In the genomic region with DNA sequence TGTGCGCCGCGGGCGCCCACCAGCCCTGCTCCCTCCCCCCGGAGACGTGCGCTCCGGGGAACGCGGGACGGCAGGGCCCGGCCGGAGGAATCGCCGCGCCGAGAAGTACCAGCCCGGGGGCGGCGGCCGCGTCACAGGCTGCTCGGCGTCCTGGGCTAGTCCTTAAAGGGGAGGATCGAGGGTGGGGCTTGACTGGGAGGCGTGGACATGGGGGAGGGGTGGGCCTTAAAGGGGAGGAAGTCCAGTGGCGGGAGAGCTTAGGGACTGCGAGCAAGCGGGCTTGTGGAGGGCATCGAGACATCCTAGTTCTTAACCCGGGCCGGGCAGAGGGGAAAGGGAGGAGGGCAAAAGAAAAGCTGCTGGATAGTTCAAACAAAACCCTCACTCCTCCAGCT, we compare ENCODE assay signal across 8 mouse cellular contexts. TPM values are rescaled to one million over a fixed set of nuclear protein-coding genes. Genes with fewer than 3 reads are reported as not detected.
DNase-seq lines count a peak whose midpoint lies in the region; ATAC-seq and TF ChIP-seq lines count a peak whose summit lies in the region.

Gene Mapkapk2, minus strand, starts transcription at position 127 of the 395 bp plus-strand sequence.

- DNase-seq in ZHBTc4 (ENCODE audit: low read depth, low spot score) = peak; percentile 97
- peak; percentile 70 to 87 for DNase-seq in cerebellum, postnatal 4 days (ENCODE audit: low spot score in 2 of 2)
- DNase-seq in gastrocnemius, adult 2 months = peak; percentile 96
- peak; percentile 96 for DNase-seq in hindbrain, postnatal 0 days (ENCODE audit: low spot score)
- peak; percentile 86 to 96 for DNase-seq in left cerebral cortex, postnatal 10 days (ENCODE audit: extremely low spot score in 1 of 2, low spot score in 2 of 2)
- DNase-seq in right cerebral cortex, postnatal 25 days = peak; percentile 88
- peak; percentile 87 to 95 for DNase-seq in urinary bladder, postnatal 4 days (ENCODE audit: low spot score in 2 of 2)

- no peaks in the 10 kb centered on the region for H3K27me3 ChIP-seq in hindbrain, postnatal 0 days (ENCODE audit: insufficient read depth, low read length)

- H3K4me3 ChIP-seq in gastrocnemius, adult 2 months = peak within 1 kb of the TSS; percentile 99
- H3K4me3 ChIP-seq in hindbrain, postnatal 0 days (ENCODE audit: low read length) = peak within 1 kb of the TSS; percentile 90

- H3K9ac ChIP-seq in hindbrain, postnatal 0 days (replicated peaks; ENCODE audit: low read length) = peak within 1 kb of the TSS; percentile 91

- TF ChIP-seq CTCF in gastrocnemius, adult 2 months (IDR thresholded peaks at IDR 0.05) = no peak
- TF ChIP-seq CTCF in hindbrain, postnatal 0 days (IDR thresholded peaks at IDR 0.05; ENCODE audit: low read depth) = no peak

- peak within 1 kb of the TSS; percentile 78 for H3K4me2 ChIP-seq in hindbrain, postnatal 0 days (ENCODE audit: low read depth, low read length)

- no peaks in the 10 kb centered on the region for H3K9me3 ChIP-seq in hindbrain, postnatal 0 days (ENCODE audit: low read length)

- intact Hi-C loops in gastrocnemius, adult 2 months (cut with DNase I) = loop anchor here (5.0 kb wide), 1 partner anchor 35 kb away; no protein-coding TSS in a partner anchor
- intact Hi-C loops in left cerebral cortex, postnatal 10 days (cut with DNase I) = no loop called here

- H3K27ac ChIP-seq in gastrocnemius, adult 2 months = peak within 1 kb of the TSS; percentile 93
- peak within 1 kb of the TSS; percentile 84 for H3K27ac ChIP-seq in hindbrain, postnatal 0 days

- WGBS in hindbrain, postnatal 0 days = 0% methylated on average over 23 of the region's 32 CpGs

- peak; percentile 96 for ATAC-seq in hindbrain, postnatal 0 days
- peak; percentile 89 for ATAC-seq in megakaryocyte-erythroid progenitor cell, adult 5-6 weeks (replicated peaks; ENCODE audit: low FRiP score, low TSS enrichment, poor library complexity, severe bottlenecking)

- H3K4me1 ChIP-seq in hindbrain, postnatal 0 days (ENCODE audit: insufficient read depth, low read length) = peaks cover 8% of the 10 kb centered on the region; the same call in 1 of the 2 replicates

- no peaks in the 10 kb centered on the region for H3K36me3 ChIP-seq in hindbrain, postnatal 0 days (ENCODE audit: insufficient read depth, low read length)

RNA-seq across cellular contexts. Expression of gene Mapkapk2, which starts in this region (rescaled TPM):
- total RNA-seq in gastrocnemius, adult 2 months (2021) = 100 to 1,000 TPM; 203 to 251 TPM
- total RNA-seq in hindbrain, postnatal 0 days (2014; rRNA removed) = 71.1 and 74.2 TPM in 2 replicates
- 19.7 and 21.2 TPM in 2 replicates for polyA plus RNA-seq in hindbrain, postnatal 0 days (2015; fragmentation: Nextera tagmentation; extraction: Ambion mirVana)
- total RNA-seq in left cerebral cortex, postnatal 10 days (2021) = 10 to 100 TPM; 26.8 to 31.1 TPM
- 43.1 and 46.2 TPM in 2 replicates for total RNA-seq in megakaryocyte-erythroid progenitor cell, adult 5-6 weeks (2014; fragmentation: Nextera tagmentation)
- 37.1 and 42.6 TPM in 2 replicates for total RNA-seq in megakaryocyte-erythroid progenitor cell, adult 5-6 weeks (2017)

Comparison
In these comparisons a context has a peak if more than half of its experiments do, and no peak if none do; other contexts are left out.
1. Peak in every context shown above with its lines: DNase-seq, ATAC-seq, H3K4me3 ChIP-seq and H3K27ac ChIP-seq.